Mouse (Mus musculus) bone marrow macrophage, adult 2 months (primary cell): ENCODE data around the gene Slc17a4.

ENCODE experiments used
- CTCF ChIP-seq: IDR thresholded peaks from 2 replicates; pipeline ENCODE4 v1.5.1; 2012; ENCODE audit warnings: low read depth, mild to moderate bottlenecking, low read length, moderate library complexity
- POLR2A ChIP-seq: IDR thresholded peaks from 2 replicates; pipeline ENCODE4 v1.6.1; 2012; ENCODE audit warnings: mild to moderate bottlenecking, low read depth, low read length, borderline replicate concordance

- no peak for TF ChIP-seq CTCF
- no peak for TF ChIP-seq POLR2A
These were observed 48.6 kb downstream of the Slc17a4 start for GRCm38 (mm10) chr13:23866086-23866710.
